Mouse (Mus musculus) stomach, postnatal 0 days (tissue): Measurements from ENCODE around the gene Arhgap10. TPM values are rescaled to one million over a fixed set of nuclear protein-coding genes. Genes with fewer than 3 reads are reported as not detected.

Source experiments
- ATAC-seq: fragments of 200-750 bp; cut with Nextera tagmentation; 2 replicates; pipeline ENCODE4 v1.8.0; 2017; ENCODE audit not compliant: low FRiP score, low TSS enrichment
- DNase-seq: peaks from one replicate; pipeline ENCODE4 v3.0.0-alpha.2; 2016; ENCODE audit warnings: low spot score
- H3K27ac ChIP-seq: fragments of 300-500 bp; sonication (generic); replicated peaks from 2 replicates; pipeline ENCODE4 v1.5.1; 2014; ENCODE audit warnings: mild to moderate bottlenecking, control low read depth
- H3K27me3 ChIP-seq: fragments of 300-500 bp; sonication (generic); 2 replicates; pipeline ENCODE4 v1.6.1; 2014; ENCODE audit warnings: low read length; ENCODE audit not compliant: control insufficient read depth, insufficient read depth
- H3K36me3 ChIP-seq: fragments of 300-500 bp; sonication (generic); 2 replicates; pipeline ENCODE4 v1.6.1; 2014; ENCODE audit warnings: low read length, mixed read lengths; ENCODE audit not compliant: control insufficient read depth, insufficient read depth
- H3K4me1 ChIP-seq: fragments of 300-500 bp; sonication (generic); replicated peaks from 2 replicates; pipeline ENCODE4 v1.6.1; 2014; ENCODE audit warnings: antibody characterized with exemption; ENCODE audit not compliant: control insufficient read depth, insufficient read depth
- H3K4me2 ChIP-seq: fragments of 300-500 bp; sonication (generic); replicated peaks from 2 replicates; pipeline ENCODE4 v1.6.1; 2014; ENCODE audit warnings: low read depth, mild to moderate bottlenecking, control low read depth, moderate library complexity
- H3K4me3 ChIP-seq: fragments of 300-500 bp; sonication (generic); 2 replicates; pipeline ENCODE4 v1.5.1; 2014; ENCODE audit warnings: low read depth, low read length, control low read depth
- H3K9ac ChIP-seq: fragments of 300-500 bp; sonication (generic); 2 replicates; pipeline ENCODE4 v1.6.1; 2014; ENCODE audit warnings: mild to moderate bottlenecking, low read length, control low read depth, mixed read lengths
- H3K9me3 ChIP-seq: fragments of 300-500 bp; sonication (generic); 2 replicates; pipeline ENCODE4 v1.6.1; 2016; ENCODE audit warnings: low read length; ENCODE audit not compliant: control insufficient read depth
- CTCF ChIP-seq: IDR thresholded peaks from 2 replicates; pipeline ENCODE4 v1.5.1; 2016; ENCODE audit warnings: antibody characterized with exemption, low read depth, mild to moderate bottlenecking, moderate library complexity
- EP300 ChIP-seq: optimal IDR thresholded peaks from 2 replicates; pipeline ENCODE3; 2016; ENCODE audit warnings: antibody characterized with exemption
- WGBS: fragments of 180-500 bp; shearing (Covaris S2); extraction: QIAGEN DNeasy Blood & Tissue Kit; methylation state at CpG from one replicate; pipeline ENCODE4 v1.1.7; 2014; 5-methylcytosine and 5-hydroxymethylcytosine counted together
- polyA plus RNA-seq: library from polyadenylated mRNA; unstranded; fragments of >200 nt; fragmentation: Nextera tagmentation; extraction: Ambion mirVana; gene quantifications from 2 replicates; pipeline ENCODE4 v1.2.1, GENCODE M21; 2015

Gene Arhgap10
- polyA plus RNA-seq, 1 experiment from 2014 or later, result 18.8 TPM

- no peaks in the 10 kb centered on the region for H3K4me1 ChIP-seq
- no peak overlapping the region for H3K4me2 ChIP-seq
- no peak overlapping the region for H3K27ac ChIP-seq
- H3K9me3 ChIP-seq, result no peaks in the 10 kb centered on the region
- H3K36me3 ChIP-seq, result no peaks in the 10 kb centered on the region
- no peak overlapping the region for H3K4me3 ChIP-seq
- no peak for TF ChIP-seq CTCF
- no peak for TF ChIP-seq EP300
- H3K9ac ChIP-seq, result no peak overlapping the region
- H3K27me3 ChIP-seq, result no peaks in the 10 kb centered on the region
- DNase-seq (no peak), ATAC-seq (no peak)
- 81% methylated on average over 11 of the region's 11 CpGs for WGBS
Measured at GRCm38 (mm10) chr8:77292649-77293048, 225.1 kb downstream of the Arhgap10 start.

GRCm38 (mm10) chr8:77292120-77292519, 225.6 kb downstream of the Arhgap10 start:
- no peaks in the 10 kb centered on the region for H3K4me1 ChIP-seq
- H3K9me3 ChIP-seq, result no peaks in the 10 kb centered on the region
- H3K27me3 ChIP-seq, result no peaks in the 10 kb centered on the region
- no peak for TF ChIP-seq EP300
- no peak for TF ChIP-seq CTCF
- H3K9ac ChIP-seq, result no peak overlapping the region
- DNase-seq, result no peak
- H3K4me3 ChIP-seq, result no peak overlapping the region
- H3K36me3 ChIP-seq, result no peaks in the 10 kb centered on the region
- 78% methylated on average over 4 of the region's 4 CpGs for WGBS
- no peak overlapping the region for H3K4me2 ChIP-seq
- no peak for ATAC-seq
- H3K27ac ChIP-seq, result no peak overlapping the region

- WGBS, result 93% methylated on average over 12 of the region's 12 CpGs
- H3K36me3 ChIP-seq, result no peaks in the 10 kb centered on the region
- ATAC-seq, result no peak
- no peak overlapping the region for H3K27ac ChIP-seq
- no peaks in the 10 kb centered on the region for H3K9me3 ChIP-seq
- TF ChIP-seq EP300 (no peak), CTCF (no peak)
- no peak overlapping the region for H3K4me2 ChIP-seq
- no peaks in the 10 kb centered on the region for H3K4me1 ChIP-seq
- H3K4me3 ChIP-seq, result no peak overlapping the region
- H3K27me3 ChIP-seq, result no peaks in the 10 kb centered on the region
- DNase-seq, result peak; percentile 11
- no peak overlapping the region for H3K9ac ChIP-seq
Measured at GRCm38 (mm10) chr8:77288492-77288891, 229.3 kb downstream of the Arhgap10 start.

- Histone ChIP-seq H3K9me3 (no peaks in the 10 kb centered on the region), H3K4me3 (no peak overlapping the region), H3K36me3 (no peaks in the 10 kb centered on the region), H3K9ac (no peak overlapping the region), H3K27ac (no peak overlapping the region), H3K4me2 (no peak overlapping the region), H3K27me3 (no peaks in the 10 kb centered on the region), H3K4me1 (no peaks in the 10 kb centered on the region)
- WGBS, result 60% methylated on average over 3 of the region's 3 CpGs
- no peak for TF ChIP-seq EP300
- TF ChIP-seq CTCF, result no peak
- DNase-seq (peak; percentile 10), ATAC-seq (no peak)
Measured at GRCm38 (mm10) chr8:77288065-77288464, 229.7 kb downstream of the Arhgap10 start.

- no peak overlapping the region for H3K27ac ChIP-seq
- H3K27me3 ChIP-seq, result no peaks in the 10 kb centered on the region
- no peaks in the 10 kb centered on the region for H3K4me1 ChIP-seq
- WGBS, result 76% methylated on average over 3 of the region's 3 CpGs
- ATAC-seq, result no peak
- H3K4me3 ChIP-seq, result no peak overlapping the region
- TF ChIP-seq EP300 (no peak), CTCF (0 out of 2 replicates have a peak, but pooled peaks have one; percentile 14)
- no peaks in the 10 kb centered on the region for H3K9me3 ChIP-seq
- DNase-seq, result no peak
- H3K4me2 ChIP-seq, result no peak overlapping the region
- H3K36me3 ChIP-seq, result 0 out of 2 replicates have a peak, but pooled peaks cover 2% of the 10 kb centered on the region
- no peak overlapping the region for H3K9ac ChIP-seq
Measured at GRCm38 (mm10) chr8:77284473-77284872, 233.3 kb downstream of the Arhgap10 start.

- Histone ChIP-seq H3K27ac (no peak overlapping the region), H3K27me3 (no peaks in the 10 kb centered on the region), H3K9me3 (no peaks in the 10 kb centered on the region), H3K4me1 (no peaks in the 10 kb centered on the region), H3K36me3 (0 out of 2 replicates have a peak, but pooled peaks cover 2% of the 10 kb centered on the region), H3K9ac (no peak overlapping the region), H3K4me2 (no peak overlapping the region), H3K4me3 (no peak overlapping the region)
- WGBS, result 82% methylated on average over 7 of the region's 7 CpGs
- no peak for TF ChIP-seq CTCF
- no peak for TF ChIP-seq EP300
- ATAC-seq (no peak), DNase-seq (no peak)
Measured at GRCm38 (mm10) chr8:77282605-77283236, 235.0 kb downstream of the Arhgap10 start.
